Mouse (Mus musculus) G1E (cell line): ENCODE results near the gene Kcna7. TPM values are rescaled to one million over a fixed set of nuclear protein-coding genes. Genes with fewer than 3 reads are reported as not detected.
A peak's percentile ranks its signal among the peaks of the same experiment; 100 is the strongest.

ENCODE experiments used
- ATAC-seq: 2 replicates; pipeline ENCODE4 v1.8.0; 2016; ENCODE audit warnings: mild to moderate bottlenecking; ENCODE audit not compliant: insufficient number of reproducible peaks, poor library complexity, low FRiP score, severe bottlenecking; ENCODE audit errors: extremely low read depth
- DNase-seq: peaks from one replicate; pipeline ENCODE4 v3.0.0; 2012; ENCODE audit warnings: low spot score
- H3K27me3 ChIP-seq: 2 replicates; pipeline ENCODE4 v1.6.1; 2012; ENCODE audit warnings: mild to moderate bottlenecking, low read length, inconsistent platforms; ENCODE audit not compliant: insufficient read depth
- H3K36me3 ChIP-seq: replicated peaks from 2 replicates; pipeline ENCODE3; 2012; ENCODE audit warnings: mild to moderate bottlenecking, inconsistent platforms
- H3K4me1 ChIP-seq: 2 replicates; pipeline ENCODE4 v1.6.1; 2012; ENCODE audit warnings: low read depth, low read length, inconsistent platforms, mixed read lengths; ENCODE audit not compliant: insufficient read depth
- H3K4me3 ChIP-seq: 2 replicates; pipeline ENCODE4 v1.5.1; 2012; ENCODE audit warnings: low read depth, mild to moderate bottlenecking, inconsistent platforms, low read length, moderate library complexity, mixed read lengths
- H3K9me3 ChIP-seq: replicated peaks from 2 replicates; pipeline ENCODE4 v1.6.1; 2012; ENCODE audit warnings: inconsistent platforms
- CTCF ChIP-seq: IDR thresholded peaks from 2 replicates; pipeline ENCODE4 v1.5.1; 2012; ENCODE audit warnings: low read depth, low read length, inconsistent platforms, mixed read lengths
- GATA1 ChIP-seq: IDR thresholded peaks from 2 replicates; pipeline ENCODE4 v1.6.1; 2012; ENCODE audit warnings: borderline replicate concordance, low read length, inconsistent platforms, mixed read lengths
- GATA2 ChIP-seq: IDR thresholded peaks from 2 replicates; pipeline ENCODE4 v1.6.1; 2012; ENCODE audit warnings: low read depth, low read length, inconsistent platforms, borderline replicate concordance
- POLR2AphosphoS5 ChIP-seq: IDR thresholded peaks from 2 replicates; pipeline ENCODE4 v1.6.1; 2012; ENCODE audit warnings: low read depth, low read length, inconsistent platforms; ENCODE audit not compliant: insufficient replicate concordance
- TAL1 ChIP-seq: conservative IDR thresholded peaks from 2 replicates; pipeline ENCODE4 v1.6.1; 2012; ENCODE audit warnings: low read depth, low read length, inconsistent platforms, mixed read lengths
- polyA plus RNA-seq: library from polyadenylated mRNA; stranded (reverse); fragments of >175 nt; gene quantifications from 2 replicates; pipeline ENCODE4 v1.2.3, GENCODE M21; 2012
- total RNA-seq, 2 experiments: library from RNA; stranded (forward) in 1 of 2; stranded (reverse) in 1 of 2; fragments of 200-1000 nt in 1 of 2; fragments of >200 nt in 1 of 2; fragmentation: Nextera tagmentation in 1 of 2; gene quantifications; 2 replicates each; pipeline ENCODE4 v1.2.3; 2014 to 2017

Kcna7 gene
- total and polyA plus RNA-seq, 3 experiments = 0.05 TPM; not detected in 2

DNA sequence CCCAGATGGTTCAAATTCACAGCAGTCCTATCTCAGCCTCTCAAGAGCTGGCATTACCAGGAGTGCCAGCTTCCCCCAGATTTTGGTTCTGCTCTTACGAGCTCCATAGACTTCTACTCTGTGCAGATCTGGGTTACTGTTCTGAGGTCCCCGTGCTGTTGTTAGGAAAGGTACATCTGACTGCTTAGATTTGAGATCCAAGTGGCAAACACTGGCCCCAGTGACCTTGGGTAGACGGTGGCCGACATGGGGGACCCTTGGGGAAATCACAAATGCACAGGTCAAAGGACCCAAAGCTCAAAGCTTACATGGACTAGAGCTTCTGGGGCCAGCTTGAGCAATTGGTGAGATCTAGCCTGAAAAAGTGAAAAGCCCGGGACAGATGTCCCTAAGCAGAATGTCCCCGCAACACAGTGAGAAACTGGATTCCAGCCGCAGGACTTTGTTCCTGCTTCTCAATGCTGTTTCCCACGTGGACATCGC lies 51.3 kb downstream of the Kcna7 start:
- Histone ChIP-seq H3K36me3 (peaks cover 89% of the 10 kb centered on the region), H3K27me3 (no peaks in the 10 kb centered on the region; the same call in 1 of the 2 replicates), H3K4me1 (peaks cover 50% of the 10 kb centered on the region), H3K4me3 (peak overlapping the region; percentile 87; the same call in 1 of the 2 replicates), H3K9me3 (no peaks in the 10 kb centered on the region)
- no peak for ATAC-seq
- TF ChIP-seq TAL1 = no peak
- no peak for TF ChIP-seq GATA1
- TF ChIP-seq GATA2 = no peak
- no peak for TF ChIP-seq CTCF
- no peak for TF ChIP-seq POLR2AphosphoS5
- DNase-seq = no peak

DNA sequence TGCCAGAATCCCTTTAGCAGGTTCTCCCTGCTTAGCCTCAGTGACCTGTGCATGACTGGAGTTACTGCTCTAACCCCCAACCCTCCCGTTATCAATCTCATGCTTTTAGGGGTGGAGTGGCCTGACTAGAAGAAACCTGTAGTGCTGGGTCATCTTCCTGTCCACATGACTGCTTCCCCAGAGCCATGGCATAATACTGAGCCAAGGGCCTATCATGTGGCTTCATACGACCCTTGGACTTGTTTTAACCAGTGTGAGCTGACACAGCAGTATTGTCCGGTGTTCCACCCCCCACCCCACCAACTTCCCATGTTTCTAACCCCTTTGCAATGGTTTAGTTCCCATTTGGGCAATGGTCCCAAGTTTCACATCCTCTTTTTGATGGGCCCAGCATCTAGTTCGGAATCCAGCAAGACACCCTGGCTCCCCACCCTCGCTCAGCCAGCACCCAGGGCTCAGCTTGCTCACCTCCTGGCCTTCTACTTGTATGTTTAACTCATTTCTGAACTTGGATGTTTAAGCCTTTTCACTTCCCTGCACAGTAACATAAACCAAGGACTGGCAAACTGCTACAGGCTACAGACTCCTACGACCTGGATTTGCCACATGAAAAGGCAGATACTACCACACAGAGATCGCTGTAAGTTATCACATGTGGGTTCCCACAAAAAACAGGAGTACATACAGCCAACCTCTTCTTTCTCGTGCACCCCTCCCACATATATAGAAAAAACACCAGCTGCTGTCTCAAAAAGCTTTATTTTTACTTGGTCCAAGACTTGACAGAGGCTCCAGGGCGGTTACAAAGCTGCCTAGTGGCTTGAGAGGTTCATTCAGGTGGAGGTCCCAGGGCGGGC lies 52.0 kb downstream of the Kcna7 start:
- Histone ChIP-seq H3K4me1 (peaks cover 54% of the 10 kb centered on the region), H3K9me3 (no peaks in the 10 kb centered on the region), H3K36me3 (peaks cover 89% of the 10 kb centered on the region), H3K4me3 (peak overlapping the region; percentile 87), H3K27me3 (no peaks in the 10 kb centered on the region; the same call in 1 of the 2 replicates)
- TF ChIP-seq POLR2AphosphoS5 (peak; percentile 90; the same call in 1 of the 2 replicates), GATA1 (no peak), TAL1 (no peak), CTCF (no peak), GATA2 (no peak)
- DNase-seq = peak; percentile 43
- ATAC-seq = peak; percentile 23

DNA sequence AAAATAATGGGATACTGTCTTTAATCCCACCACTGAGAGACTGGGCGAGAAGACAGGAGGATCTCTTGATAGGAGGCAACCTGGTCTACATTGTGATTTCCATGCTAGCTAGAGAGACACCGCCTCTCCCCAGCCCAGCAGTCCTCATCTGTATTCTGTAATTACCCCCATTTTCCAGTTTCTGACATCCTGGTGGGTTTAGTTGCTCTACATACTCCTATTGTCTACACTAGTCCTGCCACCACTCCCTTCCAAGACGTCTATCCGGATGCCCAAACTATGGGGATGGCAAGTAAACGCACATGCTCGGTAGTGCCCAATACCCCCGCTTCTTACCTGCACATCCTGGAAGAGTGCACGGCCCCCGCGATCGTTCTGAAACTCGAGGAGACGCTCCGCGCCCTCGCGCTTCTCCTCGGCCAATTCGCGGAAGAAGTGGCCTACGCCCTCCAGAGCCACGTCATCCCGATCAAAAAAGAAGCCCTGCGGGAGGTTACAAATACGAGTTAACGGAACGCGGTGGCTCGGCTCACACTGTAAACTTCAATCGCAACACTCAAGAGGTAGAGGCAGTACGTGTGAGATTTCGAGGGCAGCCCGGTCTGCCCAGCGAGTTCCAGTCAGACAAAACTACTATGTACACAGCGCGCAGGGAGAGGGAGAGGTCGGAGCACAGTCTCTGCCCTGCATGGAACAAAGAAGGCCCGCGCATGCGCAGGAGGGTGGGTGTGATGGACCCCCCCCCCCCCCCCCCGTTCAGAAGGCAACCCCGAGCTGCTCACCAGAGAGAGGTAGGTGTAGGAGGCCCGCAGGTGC lies 53.5 kb downstream of the Kcna7 start:
- Histone ChIP-seq H3K4me1 (peaks cover 65% of the 10 kb centered on the region), H3K36me3 (peaks cover 90% of the 10 kb centered on the region), H3K27me3 (no peaks in the 10 kb centered on the region; the same call in 1 of the 2 replicates), H3K9me3 (no peaks in the 10 kb centered on the region), H3K4me3 (peak overlapping the region; percentile 87)
- DNase-seq (peak; percentile 51), ATAC-seq (no peak; the same call in 1 of the 2 replicates)
- TF ChIP-seq GATA1 = no peak
- peak; percentile 88; the same call in 1 of the 2 replicates for TF ChIP-seq POLR2AphosphoS5

Other genes starting within 250 kb of the Kcna7 start
Only the 20 nearest of the 33 such genes appear.
- gene Slc6a21, start 128.1 kb upstream of the Kcna7 start, total RNA-seq (2014; fragmentation: Nextera tagmentation) = not detected in 2 replicates
- gene Slc6a21, start 128.1 kb upstream of the Kcna7 start, total RNA-seq (2017) = 0.23 and 0.38 TPM in 2 replicates
- not detected in 2 replicates for gene Slc6a21, start 128.1 kb upstream of the Kcna7 start, polyA plus RNA-seq
- not detected in 2 replicates for gene Trpm4, start 71.9 kb upstream of the Kcna7 start, total RNA-seq (2014; fragmentation: Nextera tagmentation)
- 0.23 and 0.49 TPM in 2 replicates for gene Trpm4, start 71.9 kb upstream of the Kcna7 start, total RNA-seq (2017)
- 0.11 and 0.21 TPM in 2 replicates for gene Trpm4, start 71.9 kb upstream of the Kcna7 start, polyA plus RNA-seq
- gene Hrc, start 70.4 kb upstream of the Kcna7 start, total RNA-seq (2014; fragmentation: Nextera tagmentation) = not detected in 2 replicates
- 0.06 and 0.16 TPM in 2 replicates for gene Hrc, start 70.4 kb upstream of the Kcna7 start, total RNA-seq (2017)
- gene Hrc, start 70.4 kb upstream of the Kcna7 start, polyA plus RNA-seq = not detected in 2 replicates
- 1.4 and 1.5 TPM in 2 replicates for gene Ppfia3, start 38.6 kb upstream of the Kcna7 start, total RNA-seq (2014; fragmentation: Nextera tagmentation)
- gene Ppfia3, start 38.6 kb upstream of the Kcna7 start, total RNA-seq (2017) = 0.41 and 0.71 TPM in 2 replicates
- gene Ppfia3, start 38.6 kb upstream of the Kcna7 start, polyA plus RNA-seq = 1.2 and 1.4 TPM in 2 replicates
- not detected in 2 replicates for gene Lin7b, start 35.1 kb upstream of the Kcna7 start, total RNA-seq (2014; fragmentation: Nextera tagmentation)
- 2.0 and 3.8 TPM in 2 replicates for gene Lin7b, start 35.1 kb upstream of the Kcna7 start, total RNA-seq (2017)
- 0.86 and 1.1 TPM in 2 replicates for gene Lin7b, start 35.1 kb upstream of the Kcna7 start, polyA plus RNA-seq
- 154 and 174 TPM in 2 replicates for gene Snrnp70, start 9.9 kb upstream of the Kcna7 start, total RNA-seq (2014; fragmentation: Nextera tagmentation)
- gene Snrnp70, start 9.9 kb upstream of the Kcna7 start, total RNA-seq (2017) = 319 and 333 TPM in 2 replicates
- gene Snrnp70, start 9.9 kb upstream of the Kcna7 start, polyA plus RNA-seq = 754 and 1,054 TPM in 2 replicates
- not detected in 2 replicates for gene Ntf5, start 8.0 kb downstream of the Kcna7 start, total RNA-seq (2014; fragmentation: Nextera tagmentation)
- 0.23 and 0.60 TPM in 2 replicates for gene Ntf5, start 8.0 kb downstream of the Kcna7 start, total RNA-seq (2017)
- gene Ntf5, start 8.0 kb downstream of the Kcna7 start, polyA plus RNA-seq = 0.16 and 0.33 TPM in 2 replicates
- gene Lhb, start 15.2 kb downstream of the Kcna7 start, total RNA-seq (2014; fragmentation: Nextera tagmentation) = not detected in 2 replicates
- not detected in 2 replicates for gene Lhb, start 15.2 kb downstream of the Kcna7 start, total RNA-seq (2017)
- not detected in 2 replicates for gene Lhb, start 15.2 kb downstream of the Kcna7 start, polyA plus RNA-seq
- gene Gys1, start 29.2 kb downstream of the Kcna7 start, total RNA-seq (2014; fragmentation: Nextera tagmentation) = 39.4 and 44.8 TPM in 2 replicates
- gene Gys1, start 29.2 kb downstream of the Kcna7 start, total RNA-seq (2017) = 18.8 and 22.1 TPM in 2 replicates
- gene Gys1, start 29.2 kb downstream of the Kcna7 start, polyA plus RNA-seq = 34.3 and 36.7 TPM in 2 replicates
- 255 and 345 TPM in 2 replicates for gene Ruvbl2, start 32.4 kb downstream of the Kcna7 start, total RNA-seq (2014; fragmentation: Nextera tagmentation)
- gene Ruvbl2, start 32.4 kb downstream of the Kcna7 start, total RNA-seq (2017) = 139 and 167 TPM in 2 replicates
- gene Ruvbl2, start 32.4 kb downstream of the Kcna7 start, polyA plus RNA-seq = 639 and 877 TPM in 2 replicates
- 2,893 and 3,214 TPM in 2 replicates for gene Ftl1, start 54.2 kb downstream of the Kcna7 start, total RNA-seq (2014; fragmentation: Nextera tagmentation)
- gene Ftl1, start 54.2 kb downstream of the Kcna7 start, total RNA-seq (2017) = 4,307 and 4,361 TPM in 2 replicates
- 6,399 and 6,975 TPM in 2 replicates for gene Ftl1, start 54.2 kb downstream of the Kcna7 start, polyA plus RNA-seq
- gene Bax, start 61.2 kb downstream of the Kcna7 start, total RNA-seq (2014; fragmentation: Nextera tagmentation) = 68.8 and 93.1 TPM in 2 replicates
- 87.2 and 97.2 TPM in 2 replicates for gene Bax, start 61.2 kb downstream of the Kcna7 start, total RNA-seq (2017)
- 287 and 342 TPM in 2 replicates for gene Bax, start 61.2 kb downstream of the Kcna7 start, polyA plus RNA-seq
- 0.98 and 1.1 TPM in 2 replicates for gene Tulp2, start 76.2 kb downstream of the Kcna7 start, total RNA-seq (2014; fragmentation: Nextera tagmentation)
- 0.23 and 0.49 TPM in 2 replicates for gene Tulp2, start 76.2 kb downstream of the Kcna7 start, total RNA-seq (2017)
- 1.0 and 1.7 TPM in 2 replicates for gene Tulp2, start 76.2 kb downstream of the Kcna7 start, polyA plus RNA-seq
- not detected in 2 replicates for gene Gm45808, start 81.2 kb downstream of the Kcna7 start, total RNA-seq (2014; fragmentation: Nextera tagmentation)
- not detected in 2 replicates for gene Gm45808, start 81.2 kb downstream of the Kcna7 start, total RNA-seq (2017)
- gene Gm45808, start 81.2 kb downstream of the Kcna7 start, polyA plus RNA-seq = not detected in 2 replicates
- gene Dhdh, start 83.2 kb downstream of the Kcna7 start, total RNA-seq (2014; fragmentation: Nextera tagmentation) = 17.7 and 18.0 TPM in 2 replicates
- gene Dhdh, start 83.2 kb downstream of the Kcna7 start, total RNA-seq (2017) = 4.8 and 6.8 TPM in 2 replicates
- 1.3 and 1.6 TPM in 2 replicates for gene Dhdh, start 83.2 kb downstream of the Kcna7 start, polyA plus RNA-seq
- gene Nucb1, start 104.8 kb downstream of the Kcna7 start, total RNA-seq (2014; fragmentation: Nextera tagmentation) = 91.8 and 127 TPM in 2 replicates
- 378 and 409 TPM in 2 replicates for gene Nucb1, start 104.8 kb downstream of the Kcna7 start, total RNA-seq (2017)
- gene Nucb1, start 104.8 kb downstream of the Kcna7 start, polyA plus RNA-seq = 403 and 408 TPM in 2 replicates
- 57.6 and 75.0 TPM in 2 replicates for gene Ppp1r15a, start 120.6 kb downstream of the Kcna7 start, total RNA-seq (2014; fragmentation: Nextera tagmentation)
- 67.9 and 80.2 TPM in 2 replicates for gene Ppp1r15a, start 120.6 kb downstream of the Kcna7 start, total RNA-seq (2017)
- gene Ppp1r15a, start 120.6 kb downstream of the Kcna7 start, polyA plus RNA-seq = 56.8 and 62.3 TPM in 2 replicates
- 1.5 and 1.7 TPM in 2 replicates for gene Plekha4, start 120.7 kb downstream of the Kcna7 start, total RNA-seq (2014; fragmentation: Nextera tagmentation)
- gene Plekha4, start 120.7 kb downstream of the Kcna7 start, total RNA-seq (2017) = 0.70 and 2.8 TPM in 2 replicates
- gene Plekha4, start 120.7 kb downstream of the Kcna7 start, polyA plus RNA-seq = 1.2 and 1.3 TPM in 2 replicates
- 34.9 and 44.8 TPM in 2 replicates for gene Hsd17b14, start 149.2 kb downstream of the Kcna7 start, total RNA-seq (2014; fragmentation: Nextera tagmentation)
- 8.2 and 14.5 TPM in 2 replicates for gene Hsd17b14, start 149.2 kb downstream of the Kcna7 start, total RNA-seq (2017)
- gene Hsd17b14, start 149.2 kb downstream of the Kcna7 start, polyA plus RNA-seq = 5.1 and 6.0 TPM in 2 replicates
- 149 and 178 TPM in 2 replicates for gene Bcat2, start 164.5 kb downstream of the Kcna7 start, total RNA-seq (2014; fragmentation: Nextera tagmentation)
- 45.9 and 47.0 TPM in 2 replicates for gene Bcat2, start 164.5 kb downstream of the Kcna7 start, total RNA-seq (2017)
- gene Bcat2, start 164.5 kb downstream of the Kcna7 start, polyA plus RNA-seq = 73.1 and 114 TPM in 2 replicates